Mouse (Mus musculus): ENCODE results near the gene Praf2.
"Not testable (repeated sequence)": the region's sequence is repeated elsewhere in the genome, so short reads cannot be mapped to it uniquely, and the experiment has no call there.

The Praf2 gene

DNA sequence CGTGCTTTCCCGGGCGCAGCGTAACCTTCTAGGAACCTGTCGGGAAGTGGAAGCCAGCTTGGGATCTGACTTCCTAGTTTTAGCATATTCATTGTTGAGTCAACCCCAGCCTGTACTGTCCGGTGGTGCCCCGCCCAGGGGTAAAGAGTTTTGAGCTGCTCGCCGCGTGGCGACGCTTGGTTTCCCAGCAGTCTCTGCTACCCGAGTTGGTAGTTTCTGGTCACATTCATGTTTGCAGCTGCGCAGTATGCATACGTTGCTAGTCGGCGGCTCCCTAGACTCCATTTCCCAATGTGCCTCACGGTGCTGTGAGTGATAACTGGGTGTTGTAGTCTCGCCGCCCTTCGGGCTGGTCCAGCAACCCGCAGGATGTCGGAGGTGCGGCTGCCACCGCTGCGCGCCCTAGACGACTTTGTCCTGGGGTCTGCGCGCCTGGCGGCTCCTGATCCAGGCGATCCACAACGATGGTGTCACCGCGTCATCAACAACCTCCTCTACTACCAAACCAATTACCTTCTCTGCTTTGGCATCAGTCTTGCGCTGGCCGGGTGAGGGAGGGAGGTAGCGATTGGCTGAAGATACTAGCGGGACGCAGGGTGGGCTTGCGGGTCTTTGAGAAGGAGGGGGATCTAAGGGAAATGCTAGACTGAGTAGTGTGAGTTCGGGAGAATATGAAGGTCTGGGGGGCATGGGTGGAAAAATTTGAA lies at the start of gene Praf2:
TSS of gene Praf2 (plus strand) at position 225 of the 707 bp plus-strand sequence.
- DNase-seq = peak; percentile 79 to 83

DNA sequence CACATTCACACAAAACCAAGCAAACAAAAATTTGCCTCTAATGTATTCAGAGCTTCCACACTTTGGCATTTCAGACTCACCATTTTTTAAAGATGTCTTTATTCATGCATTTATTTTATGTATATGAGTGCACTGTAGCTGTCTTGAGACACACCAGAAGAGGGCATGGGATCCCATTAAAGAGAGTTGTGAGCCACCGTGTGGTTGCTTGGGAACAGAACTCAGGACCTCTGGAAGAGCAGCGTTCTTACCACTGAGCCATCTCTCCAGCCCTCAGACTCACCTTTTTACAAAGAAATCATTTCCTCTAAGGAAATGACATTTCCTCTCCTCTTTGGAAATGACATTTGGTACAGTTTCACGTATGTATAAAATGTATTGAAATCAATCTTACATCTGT lies 49.3 kb upstream of the Praf2 start:
- no peak for DNase-seq

DNA sequence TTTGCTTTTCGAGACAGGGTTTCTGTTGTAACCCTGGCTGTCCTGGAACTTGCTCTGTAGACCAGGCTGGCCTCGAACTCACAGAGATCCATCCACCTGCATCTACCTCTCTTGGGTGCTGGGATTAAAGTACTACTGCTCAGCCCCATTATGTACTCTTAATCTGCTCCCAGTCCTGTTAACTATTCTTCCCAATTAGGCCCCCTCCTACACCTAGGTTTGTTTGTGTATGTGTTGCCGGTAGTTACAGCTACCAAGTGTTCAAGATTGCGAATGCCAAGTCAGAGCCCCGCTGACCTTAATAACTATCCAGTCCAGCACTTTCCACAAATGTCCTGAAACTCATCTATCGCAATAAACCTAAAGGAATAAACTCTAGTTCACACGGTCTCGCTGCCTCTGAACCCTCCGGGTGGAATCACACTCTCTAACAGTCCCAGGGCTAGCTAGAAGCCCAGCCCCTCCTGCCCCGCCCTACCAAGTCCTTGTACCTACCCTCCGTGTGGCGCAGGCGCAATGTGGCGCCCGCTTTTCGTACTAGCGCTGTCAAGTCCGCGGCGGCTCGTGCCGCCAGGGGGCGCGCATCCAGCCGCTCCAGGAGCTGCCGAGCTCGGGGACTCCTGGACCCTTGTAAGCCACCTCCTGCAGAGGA lies 48.7 kb upstream of the Praf2 start:
- DNase-seq = peak; percentile 92 to 93

DNA sequence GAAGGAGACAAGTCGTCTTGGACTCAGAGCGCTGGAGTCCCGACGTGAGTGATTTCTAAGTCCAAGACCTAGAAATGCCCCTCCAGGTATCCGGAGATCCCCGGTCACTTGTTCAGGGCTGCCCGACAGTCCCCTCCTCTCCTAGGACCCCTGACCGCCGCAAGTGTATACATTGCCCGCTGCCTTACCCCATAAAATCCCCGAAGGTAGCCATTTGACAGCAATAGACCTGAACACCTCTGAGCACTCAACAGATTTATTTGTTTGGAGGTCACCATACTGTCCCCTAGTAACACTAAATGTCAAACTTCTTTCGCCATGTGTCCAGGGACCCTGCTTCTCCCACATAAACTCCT lies 48.2 kb upstream of the Praf2 start:
- no peak for DNase-seq

DNA sequence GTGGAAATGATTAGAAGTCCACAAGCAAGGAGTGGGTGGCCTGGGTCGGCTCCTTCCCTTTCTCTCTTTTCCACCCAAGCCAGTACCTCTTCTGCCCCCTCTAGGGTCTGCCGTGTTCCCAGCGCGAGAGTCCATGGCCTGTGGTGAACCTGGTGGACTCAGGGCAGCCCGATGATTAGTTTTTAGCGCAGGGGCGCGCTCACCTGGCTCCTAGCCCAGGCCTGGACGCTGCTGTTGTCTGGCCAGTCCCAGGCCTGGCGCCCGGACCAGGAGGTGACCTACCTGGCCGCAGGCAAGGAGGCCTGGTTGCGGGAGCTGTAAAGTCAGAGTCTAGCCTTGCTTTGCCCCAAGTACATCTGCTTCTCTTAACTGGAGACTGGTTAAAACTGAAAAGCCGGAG lies 47.4 kb upstream of the Praf2 start, which contains the start of gene Magix:
TSS of gene Magix (minus strand) at position 388 of the 400 bp plus-strand sequence.
- peak in 1 of 2 experiments; percentile 37 for DNase-seq

DNA sequence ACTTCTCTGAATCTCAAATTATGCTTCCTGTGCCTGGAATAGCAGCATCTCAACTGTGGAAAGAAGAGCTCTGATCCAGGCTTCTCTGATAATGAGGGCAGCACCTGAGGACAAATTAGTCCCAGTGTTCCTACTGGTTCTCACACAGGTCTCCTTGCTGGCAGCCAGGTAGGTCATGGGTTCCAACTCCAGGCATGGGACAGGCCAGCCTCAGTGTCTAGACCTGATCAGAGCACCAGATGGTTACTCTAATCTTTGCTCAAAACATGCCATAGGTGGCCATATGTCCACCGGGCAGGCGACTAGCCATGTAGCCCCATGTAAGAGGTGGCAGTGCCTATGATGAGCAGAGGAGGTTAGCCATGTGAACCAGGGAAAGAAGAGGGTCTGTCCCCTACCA lies 39.9 kb upstream of the Praf2 start:
- peak in 1 of 2 experiments; percentile 21 for DNase-seq

DNA sequence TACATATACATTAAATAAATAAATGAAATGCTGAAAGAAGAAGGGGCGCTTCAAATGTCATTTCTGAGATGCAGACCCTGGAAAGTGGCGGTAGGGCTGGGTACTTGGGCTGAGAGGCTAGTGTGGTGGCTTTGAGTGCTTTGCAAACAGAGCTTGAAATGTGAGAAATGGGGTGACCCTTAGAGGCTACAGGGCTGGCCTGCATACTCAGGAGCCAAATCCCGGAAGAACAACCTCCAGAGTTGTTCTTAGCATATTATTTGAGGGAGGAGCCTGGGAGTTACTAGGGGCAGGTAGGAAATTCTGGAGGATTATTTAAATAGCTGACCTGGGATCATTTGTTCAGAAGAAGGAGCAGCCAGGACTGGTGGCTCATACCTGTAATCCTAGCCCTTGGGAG lies 37.8 kb upstream of the Praf2 start:
- no peak for DNase-seq

DNA sequence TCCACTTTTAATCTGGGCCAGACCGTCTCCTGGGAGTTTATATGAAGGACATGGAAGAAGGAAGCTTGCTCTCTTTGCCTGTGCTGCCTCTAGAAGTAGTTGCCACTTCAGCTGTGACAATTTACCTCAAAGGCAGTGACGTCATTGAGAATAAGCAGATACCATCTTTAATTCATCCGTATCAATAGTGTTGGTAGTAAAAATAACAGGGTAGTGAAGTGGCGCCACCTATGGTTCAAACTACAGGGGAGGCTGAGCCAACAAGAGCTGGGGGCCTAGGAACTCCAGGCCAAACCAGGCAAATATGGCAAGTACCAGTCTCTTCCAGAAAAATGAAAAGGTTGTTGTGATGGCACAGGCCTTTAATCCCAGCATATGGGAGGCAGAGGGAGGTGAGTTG lies 35.4 kb upstream of the Praf2 start:
- DNase-seq = peak; percentile 57 to 60

DNA sequence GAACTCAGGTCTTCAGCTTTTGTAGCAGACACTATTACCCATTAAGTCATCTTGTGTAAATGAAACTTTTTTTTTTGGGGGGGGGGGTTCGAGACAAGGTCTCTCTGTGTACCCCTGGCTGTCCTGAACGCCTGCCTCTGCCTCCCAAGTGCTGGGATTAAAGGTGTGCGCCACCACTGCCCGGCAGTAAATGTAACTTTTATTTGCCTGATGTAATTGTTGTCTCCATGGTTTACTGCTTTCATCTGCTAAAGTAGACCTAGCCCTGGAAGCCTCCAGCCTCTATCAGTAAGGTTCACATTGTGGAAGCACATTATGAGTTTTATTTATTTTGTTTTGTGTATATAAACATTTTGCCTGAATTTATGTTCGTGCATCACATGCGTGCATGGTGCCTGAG lies 31.7 kb upstream of the Praf2 start:
- peak in 1 of 2 experiments; percentile 7 for DNase-seq

DNA sequence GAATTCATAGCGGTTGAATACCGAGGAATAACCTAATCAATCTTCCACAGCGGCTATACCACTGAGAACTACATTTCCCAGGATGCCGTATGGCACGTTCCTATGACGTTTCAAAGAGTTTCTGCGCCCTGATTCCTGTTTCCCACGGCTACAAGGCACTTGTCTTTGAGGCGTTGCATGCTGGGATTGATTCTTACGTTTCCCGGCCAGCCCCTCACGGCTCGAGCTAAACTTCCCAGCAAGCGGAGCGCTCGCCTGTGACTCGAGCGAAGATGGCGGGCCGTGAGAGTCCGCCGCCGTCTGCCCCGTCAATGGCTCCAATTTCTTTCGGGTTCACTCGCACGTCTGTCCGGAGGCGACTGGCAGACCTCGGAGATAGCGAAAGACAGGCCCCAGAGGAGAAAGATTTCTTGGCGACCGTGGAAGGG lies 31.3 kb upstream of the Praf2 start, which contains the start of gene Gpkow:
TSS of gene Gpkow (plus strand) at position 178 of the 428 bp plus-strand sequence.
- peak; percentile 82 to 88 for DNase-seq

DNA sequence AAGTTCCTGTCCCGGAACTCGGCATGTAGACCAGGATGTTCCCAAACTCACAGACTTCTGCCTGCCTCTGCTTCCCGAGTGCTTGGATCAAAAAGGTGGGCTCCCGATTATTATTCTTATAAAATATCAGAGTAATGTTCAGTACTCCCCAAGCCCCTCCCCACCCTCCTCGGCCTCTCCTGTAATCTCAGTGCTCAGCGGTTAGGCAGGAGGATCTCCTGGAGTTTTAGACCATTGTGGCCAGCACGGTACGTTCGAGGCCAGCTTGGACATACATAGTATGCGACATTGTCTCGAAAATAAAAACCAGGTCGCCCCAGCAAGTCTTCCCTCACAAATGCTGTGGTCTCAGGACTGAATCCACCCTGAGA lies 14.5 kb upstream of the Praf2 start:
- DNase-seq = not testable (repeated sequence)

DNA sequence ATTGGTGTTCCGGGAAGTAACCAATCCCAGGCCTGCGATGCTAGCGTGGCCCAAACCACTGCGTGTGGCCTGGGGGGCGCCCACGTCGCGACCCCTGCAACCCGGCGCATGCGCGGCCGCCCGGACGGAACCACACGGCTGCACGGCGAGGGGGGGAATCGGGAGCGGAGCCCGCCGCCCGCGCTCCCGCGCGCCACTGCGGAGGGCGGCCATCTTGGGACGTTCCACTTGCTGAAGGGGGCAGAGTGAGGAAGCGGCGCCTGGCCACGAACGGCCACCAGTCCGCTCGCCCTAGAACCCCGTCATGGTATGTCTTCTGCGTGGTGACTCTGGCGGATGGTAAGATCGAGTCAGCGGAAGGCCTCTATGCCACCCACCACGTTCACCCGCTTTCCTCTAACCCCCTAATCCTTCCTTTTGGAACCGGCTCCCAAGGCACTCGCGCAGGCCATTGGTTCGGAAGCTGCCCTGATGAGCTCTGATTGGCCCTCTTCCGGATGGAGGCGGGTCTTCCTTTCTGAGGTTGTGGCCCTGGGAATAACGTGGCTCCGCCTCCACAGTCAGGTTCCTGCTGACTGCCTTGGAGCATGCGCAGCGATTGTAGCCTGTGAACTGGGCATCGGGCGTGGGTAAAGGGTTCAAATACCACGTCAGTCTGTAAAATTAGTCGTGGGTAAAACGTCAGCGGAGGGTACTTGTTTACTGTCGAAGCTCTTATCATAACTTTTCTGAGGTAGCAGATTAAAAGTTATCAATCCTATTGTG lies 13.9 kb upstream of the Praf2 start, which contains the start of gene Wdr45:
TSS of gene Wdr45 (plus strand) at position 199 of the 765 bp plus-strand sequence.
- DNase-seq = peak; percentile 94 to 97

DNA sequence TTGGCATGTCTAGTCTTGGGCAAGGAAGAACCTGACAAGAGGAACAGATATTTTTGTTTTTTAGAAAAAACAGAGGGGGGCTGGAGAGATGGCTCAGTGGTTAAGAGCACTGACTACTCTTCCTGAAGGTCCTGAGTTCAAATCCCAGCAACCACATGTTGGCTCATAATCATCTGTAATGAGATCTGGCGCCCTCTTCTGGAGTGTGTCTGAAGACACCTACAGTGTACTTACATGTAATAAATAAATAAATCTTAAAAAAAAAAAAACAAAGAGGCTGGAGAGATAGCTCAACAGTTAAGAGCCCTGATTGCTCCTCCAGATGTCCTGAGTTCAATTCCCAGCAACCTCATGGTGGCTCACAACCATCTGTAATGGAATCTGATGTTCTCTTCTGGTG lies 12.2 kb upstream of the Praf2 start:
- not testable (repeated sequence) for DNase-seq

DNA sequence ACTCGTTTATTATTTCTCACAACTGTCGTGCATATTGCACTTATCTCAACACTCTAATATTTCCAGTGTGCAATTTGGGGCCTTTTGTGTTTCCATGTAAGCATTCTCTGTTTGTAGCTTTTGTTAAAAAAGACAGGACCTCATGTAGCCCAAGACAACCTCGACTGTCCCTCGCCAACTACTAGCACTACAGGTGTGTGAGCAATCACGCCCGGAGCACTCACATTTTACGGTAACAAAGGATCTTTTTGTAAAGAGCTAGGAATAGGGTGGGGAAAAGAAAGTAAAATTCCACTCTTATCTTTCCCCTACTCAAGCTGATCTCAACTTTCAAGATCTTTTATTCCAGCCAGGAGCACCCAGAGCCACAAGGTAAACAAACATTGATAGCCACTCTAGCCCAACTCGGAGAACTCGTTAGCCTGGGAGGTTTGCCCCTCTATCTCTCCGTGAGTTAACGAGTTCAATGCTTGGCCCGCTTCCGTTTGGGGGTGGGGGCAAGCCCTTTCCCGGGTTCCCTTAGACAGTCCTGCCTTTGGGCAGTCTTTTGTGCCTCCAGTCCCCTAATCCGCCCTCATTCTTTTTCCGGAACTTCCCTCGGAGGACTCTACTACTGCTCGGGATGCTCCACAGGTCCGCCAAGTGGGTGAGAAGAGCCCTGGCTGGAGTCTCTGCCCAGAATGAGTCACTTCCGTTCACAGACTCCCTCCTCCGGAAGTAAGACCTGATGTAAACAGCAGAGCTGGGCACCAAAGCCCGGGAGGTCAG lies 6.5 kb upstream of the Praf2 start, which contains the start of gene Gm45208:
TSS of gene Gm45208 (plus strand) at position 732 of the 768 bp plus-strand sequence.
- peak; percentile 71 to 78 for DNase-seq

DNA sequence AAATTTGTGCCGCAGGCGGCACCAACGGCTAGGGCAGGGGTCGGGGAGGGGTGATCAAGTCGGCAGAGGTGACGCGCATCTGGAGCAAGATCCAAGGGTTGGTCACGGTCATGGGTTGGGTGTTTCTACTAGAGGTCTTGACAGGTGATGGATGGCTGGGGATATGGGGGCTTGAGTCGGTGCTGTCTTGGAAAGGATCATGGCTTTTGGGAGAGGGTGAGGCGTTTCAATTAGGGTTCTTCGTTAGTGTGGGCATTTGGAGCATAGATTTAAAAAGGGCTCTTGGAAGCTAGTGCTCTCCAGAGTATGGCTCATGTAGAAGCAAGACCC lies 6.0 kb upstream of the Praf2 start:
- DNase-seq = no peak

DNA sequence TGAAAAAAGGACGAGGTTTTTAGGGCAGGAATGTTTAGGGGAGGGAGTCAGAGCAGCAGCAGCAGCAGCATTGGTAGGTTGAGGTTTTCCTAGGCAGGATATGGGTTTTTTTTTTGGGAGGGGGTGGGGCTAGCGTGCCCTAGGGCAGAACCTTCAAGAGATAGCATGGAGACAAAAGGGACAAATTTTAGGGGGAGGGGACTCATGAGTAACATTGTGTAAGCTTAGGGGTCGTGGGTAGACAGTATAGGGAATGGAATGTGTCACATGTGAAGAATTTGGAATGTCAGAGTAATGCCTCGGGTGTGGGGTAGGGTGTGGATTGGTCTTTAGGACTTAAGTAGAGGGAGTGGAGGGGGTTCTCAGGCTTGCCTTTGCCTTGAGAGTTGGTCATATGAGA lies 5.5 kb upstream of the Praf2 start:
- DNase-seq = no peak

DNA sequence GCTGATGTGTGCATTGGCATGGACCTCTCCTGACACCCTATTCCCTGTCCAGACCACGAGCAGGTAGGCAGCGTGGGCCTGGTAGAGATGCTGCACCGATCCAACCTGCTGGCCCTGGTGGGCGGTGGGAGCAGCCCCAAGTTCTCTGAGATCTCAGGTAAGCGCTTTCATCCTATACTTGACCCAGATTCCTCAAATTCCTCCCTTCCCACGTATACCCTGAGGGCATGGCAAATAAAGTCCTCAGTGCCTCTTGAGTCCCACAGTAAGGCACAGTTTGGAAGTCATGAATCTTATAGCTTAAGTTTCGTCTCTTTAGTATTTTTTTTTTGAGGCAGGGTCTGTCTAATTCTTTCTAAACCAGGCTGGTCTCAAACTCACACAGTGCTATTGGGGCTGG lies 4.1 kb upstream of the Praf2 start:
- DNase-seq = no peak

DNA sequence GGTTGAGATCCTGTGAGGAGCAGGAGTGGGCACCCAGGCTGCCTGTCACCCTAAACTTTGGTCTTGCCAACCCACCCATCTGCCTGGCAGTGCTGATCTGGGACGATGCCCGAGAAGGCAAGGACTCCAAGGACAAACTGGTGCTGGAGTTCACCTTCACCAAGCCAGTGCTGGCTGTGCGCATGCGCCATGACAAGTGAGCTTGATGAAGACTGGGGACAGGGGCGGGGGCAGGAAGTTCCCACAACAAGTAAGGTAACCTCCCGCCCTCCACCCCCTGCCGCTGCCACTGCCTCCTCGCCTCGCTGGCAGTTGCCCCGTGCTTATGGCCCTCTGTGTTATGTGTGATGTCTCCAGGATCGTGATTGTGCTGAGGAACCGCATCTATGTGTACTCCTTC lies 2.4 kb upstream of the Praf2 start:
- no peak for DNase-seq

DNA sequence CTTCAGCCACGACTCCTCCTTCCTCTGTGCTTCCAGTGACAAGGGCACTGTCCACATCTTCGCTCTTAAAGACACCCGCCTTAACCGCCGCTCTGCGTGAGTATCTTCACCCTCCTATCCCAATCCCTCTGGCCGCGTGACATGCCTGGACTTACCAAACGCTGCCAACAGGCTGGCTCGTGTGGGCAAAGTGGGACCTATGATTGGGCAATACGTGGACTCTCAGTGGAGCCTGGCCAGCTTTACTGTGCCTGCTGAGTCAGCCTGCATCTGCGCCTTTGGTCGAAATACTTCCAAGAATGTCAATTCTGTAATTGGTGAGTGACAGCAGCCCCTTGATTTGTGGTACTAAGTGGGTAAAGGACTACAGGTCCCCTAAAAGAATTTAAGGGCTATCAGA lies 1.1 kb upstream of the Praf2 start:
- DNase-seq = no peak

DNA sequence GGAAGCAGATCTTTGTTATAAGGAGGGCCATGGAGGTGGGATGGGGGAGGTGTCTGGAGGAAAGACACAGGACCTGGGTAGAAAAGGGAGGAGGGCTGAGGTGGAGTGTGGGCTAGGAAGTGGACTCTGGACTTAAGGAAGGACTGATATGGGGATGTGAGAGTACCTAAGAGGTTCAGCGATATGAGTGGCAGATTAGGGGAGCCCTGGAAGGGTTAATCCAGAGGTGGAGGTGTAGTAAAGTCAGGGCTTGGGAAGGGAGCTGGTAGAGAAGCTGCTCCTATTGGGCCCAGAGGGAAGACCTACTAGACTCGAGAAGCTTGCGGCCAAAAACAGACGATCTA lies 655 bp downstream of the Praf2 start:
- no peak for DNase-seq

DNA sequence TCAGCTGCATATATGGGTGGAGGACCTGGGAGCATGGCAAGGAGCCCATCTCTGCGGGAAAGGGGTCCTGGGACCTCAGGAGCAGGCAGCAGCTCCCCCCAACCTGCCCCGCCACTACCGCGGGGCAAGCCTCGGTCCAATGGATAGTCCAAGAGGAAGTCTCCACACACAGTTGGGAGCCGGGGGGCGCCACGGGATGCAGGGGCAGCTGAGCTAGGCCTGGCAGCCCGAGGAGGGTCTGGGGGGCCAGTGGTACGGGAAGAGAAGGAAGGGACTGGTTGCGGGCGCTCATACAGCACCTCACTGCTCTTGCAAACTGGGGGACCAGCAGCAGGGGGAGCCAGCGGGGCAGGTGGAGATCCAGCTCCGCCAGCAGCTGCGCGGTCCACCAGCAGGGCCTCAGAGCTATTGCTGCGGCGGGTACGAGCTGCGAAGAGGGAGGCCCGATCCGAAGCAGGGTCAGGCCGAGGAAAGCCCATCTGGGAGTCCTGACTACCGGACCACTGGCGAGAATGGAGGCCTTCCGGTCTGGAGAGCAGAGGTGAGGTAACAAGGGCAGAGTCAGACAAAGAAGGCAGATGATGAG lies 5.4 kb downstream of the Praf2 start:
- DNase-seq = peak; percentile 81

DNA sequence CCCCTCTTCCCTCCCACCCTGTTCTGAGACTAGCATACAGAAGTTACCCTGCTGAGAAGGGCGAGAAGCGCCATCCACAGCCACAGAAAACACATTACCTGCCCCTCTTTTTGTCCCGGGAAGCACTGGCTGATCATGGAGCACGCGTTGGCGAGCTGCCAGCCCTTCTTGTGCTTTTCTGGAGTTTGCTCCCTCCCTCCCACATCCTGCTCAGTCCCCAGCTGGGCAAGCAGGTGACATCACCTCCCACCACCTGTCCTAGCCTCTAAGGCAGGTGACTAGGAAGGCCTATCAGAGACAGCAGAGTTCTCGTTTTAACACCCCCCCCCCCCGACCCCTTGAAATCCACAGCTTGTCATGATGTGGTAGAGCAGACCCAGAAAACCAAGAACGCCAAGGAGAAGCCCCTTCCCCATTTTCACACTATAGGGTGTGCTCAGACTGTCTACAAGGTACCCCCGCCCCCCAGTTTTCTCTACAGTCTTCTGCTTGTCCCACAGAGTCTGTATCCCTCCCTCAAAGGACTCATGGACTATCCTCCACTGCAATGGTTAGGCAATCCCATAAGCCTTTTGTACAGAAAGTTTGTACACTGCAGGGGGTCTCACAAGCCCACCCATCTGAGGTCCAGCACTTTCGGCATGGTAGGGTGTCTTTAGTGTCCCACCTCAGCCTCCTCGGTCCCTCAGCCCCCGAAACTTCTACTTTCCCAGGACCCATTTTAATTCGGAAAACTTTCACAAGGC lies 11.3 kb downstream of the Praf2 start:
- peak; percentile 79 to 85 for DNase-seq

All from cerebellum, postnatal 10 days (tissue).